Mouse (Mus musculus): ENCODE data around the gene Uqcc1. TPM values are rescaled to one million over a fixed set of nuclear protein-coding genes. Genes with fewer than 3 reads are reported as not detected.
A peak's percentile ranks its signal among the peaks of the same experiment; 100 is the strongest.

Gene Uqcc1
- polyA plus RNA-seq, 1 experiment from 2014 or later: 73.4 TPM

DNA sequence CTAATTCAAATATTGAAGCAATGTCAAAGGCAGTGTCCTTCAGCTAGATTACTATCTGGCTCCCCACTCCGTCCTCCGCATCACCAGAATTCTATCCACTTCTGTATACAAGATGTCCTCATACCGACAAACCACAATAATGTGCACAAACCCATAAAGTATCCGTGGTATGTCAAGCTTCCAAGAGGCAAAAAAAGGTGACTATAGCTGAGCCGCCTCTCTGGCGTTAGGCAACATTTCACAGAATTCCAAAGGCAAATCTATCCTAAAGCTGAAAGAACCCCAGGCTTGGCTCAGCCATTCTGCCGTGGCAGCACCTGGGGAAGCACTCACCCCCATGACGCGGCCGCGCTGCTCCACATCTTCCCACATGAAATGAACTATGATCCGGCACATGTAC, 43.3 kb downstream of the Uqcc1 start:
- CTCF ChIA-PET: interaction anchor here (1.7 to 2.0 kb wide), 2 partner anchors 8 to 59 kb away, joined by 5 read pairs; partner anchors contain the start of gene Gdf5
- in situ Hi-C loops (cut with MboI; ENCODE audit: low pct_unique_long_range_greater_than_20kb): no loop called here
- ATAC-seq (peak; percentile 55), DNase-seq (ENCODE audit: low read depth, low spot score) (peak; percentile 56)
- H3K27me3 ChIP-seq: no peaks in the 10 kb centered on the region
- POLR2A ChIA-PET: interaction anchor here (1.2 to 1.4 kb wide), 2 partner anchors 8 to 17 kb away, joined by 3 to 4 read pairs; no protein-coding TSS in a partner anchor
- TF ChIP-seq CTCF (IDR thresholded peaks at IDR 0.05): no peak

DNA sequence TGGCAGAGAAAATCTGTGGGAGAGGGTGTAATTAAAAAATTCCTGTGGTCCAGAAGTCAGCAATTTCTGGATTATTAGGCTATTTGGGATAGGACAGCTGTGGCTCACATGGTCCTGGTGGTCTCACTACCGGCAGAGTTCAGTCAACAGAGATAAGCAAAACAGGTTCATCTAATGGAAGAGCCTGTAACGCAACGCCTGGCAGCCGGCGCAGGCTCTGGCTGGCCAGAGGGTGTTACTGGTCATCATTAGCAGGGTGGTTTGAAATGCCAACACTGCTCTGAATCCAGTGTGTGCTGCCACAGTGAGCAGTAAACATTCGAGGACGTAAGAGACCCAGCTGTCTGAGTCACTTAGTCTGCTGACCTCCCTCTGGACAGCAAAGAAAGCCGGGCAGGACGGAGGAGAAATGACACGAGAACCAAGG, 44.8 kb downstream of the Uqcc1 start:
- DNase-seq (ENCODE audit: low read depth, low spot score): peak; percentile 87
- H3K27me3 ChIP-seq: no peaks in the 10 kb centered on the region
- TF ChIP-seq CTCF (IDR thresholded peaks at IDR 0.05): no peak
- ChIA-PET CTCF (interaction anchor here (1.3 to 2.0 kb wide), 3 partner anchors 10 to 60 kb away, joined by 3 to 5 read pairs (median 5); partner anchors contain the start of gene Gdf5), POLR2A (no interaction called here)
- ATAC-seq: peak; percentile 88
- in situ Hi-C loops (cut with MboI; ENCODE audit: low pct_unique_long_range_greater_than_20kb): no loop called here

DNA sequence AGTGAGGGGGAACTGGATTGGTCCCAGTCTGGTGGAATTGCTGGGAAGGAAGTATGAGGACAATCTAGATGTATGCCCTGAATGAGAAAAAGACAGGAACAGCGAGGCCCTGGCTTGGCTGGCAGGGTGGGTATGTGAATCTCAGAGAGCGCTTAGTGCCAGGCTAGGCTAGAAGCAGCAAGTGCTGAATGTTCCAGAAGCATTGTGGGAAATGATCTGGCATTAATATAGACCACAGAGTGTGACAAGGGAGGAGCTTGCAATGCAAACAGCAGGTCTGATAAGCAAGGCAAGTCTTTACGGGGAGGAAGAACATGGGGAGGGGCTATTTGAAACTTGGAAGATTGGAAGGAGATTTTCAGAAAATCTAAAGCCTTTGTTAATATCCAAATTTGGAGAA, 48.0 kb downstream of the Uqcc1 start:
- no peak for ATAC-seq
- no peaks in the 10 kb centered on the region for H3K27me3 ChIP-seq
- in situ Hi-C loops (cut with MboI; ENCODE audit: low pct_unique_long_range_greater_than_20kb): no loop called here
- no peak for DNase-seq (ENCODE audit: low read depth, low spot score)
- TF ChIP-seq CTCF (IDR thresholded peaks at IDR 0.05): no peak
- ChIA-PET CTCF (no interaction called here), POLR2A (no interaction called here)

DNA sequence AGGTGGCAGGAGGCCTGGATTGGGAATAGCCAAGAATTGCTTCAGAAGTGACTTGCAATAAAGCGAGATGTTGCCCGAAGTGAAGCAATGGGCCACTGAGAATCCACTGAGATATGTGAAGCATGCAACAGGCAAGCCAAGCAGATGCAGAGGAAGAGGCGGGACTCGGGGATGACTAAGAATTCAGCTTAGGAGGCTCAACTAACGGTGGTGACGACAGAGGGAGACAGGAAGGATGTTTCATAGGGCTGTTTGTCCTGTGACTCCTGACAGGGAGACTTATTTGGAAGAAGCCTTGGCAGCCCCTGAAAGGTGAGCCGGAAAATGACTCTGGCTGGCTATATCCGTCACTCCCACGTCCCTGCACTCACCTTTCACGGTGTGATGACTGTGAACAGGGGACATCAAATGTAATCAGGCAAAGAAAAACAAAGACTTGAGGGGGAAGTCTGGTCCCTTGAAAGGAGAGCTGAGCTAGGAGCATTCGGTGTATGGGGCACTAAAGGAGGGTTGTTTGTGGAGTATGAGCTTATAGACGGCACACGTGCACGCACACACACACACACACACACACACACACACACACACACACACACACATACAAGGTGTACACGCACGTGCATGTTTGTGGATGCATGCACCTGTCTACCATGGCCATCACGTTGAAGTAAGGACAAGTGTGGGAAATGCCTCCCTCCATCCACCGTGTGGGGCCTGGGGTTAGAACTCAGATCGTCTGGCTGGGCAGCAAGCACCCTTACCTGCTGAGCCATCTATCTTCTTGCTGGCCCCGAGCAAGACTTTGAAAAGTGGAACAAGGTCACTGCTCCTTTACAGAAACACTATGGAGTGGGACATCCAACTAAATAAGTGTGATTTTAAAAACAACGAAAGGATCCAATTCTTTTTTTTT, 50.9 kb downstream of the Uqcc1 start:
- POLR2A ChIA-PET: no interaction called here
- ATAC-seq (peak; percentile 85), DNase-seq (ENCODE audit: low read depth, low spot score) (peak; percentile 64)
- TF ChIP-seq CTCF (IDR thresholded peaks at IDR 0.05): no peak
- in situ Hi-C loops (cut with MboI; ENCODE audit: low pct_unique_long_range_greater_than_20kb): no loop called here
- H3K27me3 ChIP-seq: no peaks in the 10 kb centered on the region
- CTCF ChIA-PET: interaction anchor here (1.4 kb wide), 1 partner anchor 74 kb away, joined by 3 read pairs; no protein-coding TSS in a partner anchor

DNA sequence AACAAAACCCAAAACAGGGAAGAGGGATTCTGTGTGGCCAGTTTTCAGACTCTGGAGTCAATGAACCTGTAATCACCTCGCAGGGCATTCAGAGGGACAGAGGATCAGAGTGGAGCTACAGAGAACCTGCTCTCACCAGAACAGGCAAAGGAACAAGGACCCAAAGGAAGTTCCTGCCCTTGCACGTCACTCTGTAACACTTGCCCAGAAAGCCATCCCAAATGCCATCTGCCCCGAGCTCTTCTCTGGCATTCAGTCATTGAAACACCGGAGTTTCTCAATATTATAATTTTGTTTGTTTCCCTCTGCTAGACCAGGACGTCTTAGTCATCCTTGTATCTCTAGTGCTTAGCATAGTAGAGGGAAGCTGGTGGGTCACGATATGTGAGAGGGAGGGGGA, 56.5 kb downstream of the Uqcc1 start:
- ChIA-PET CTCF (no interaction called here), POLR2A (no interaction called here)
- ATAC-seq (no peak), DNase-seq (ENCODE audit: low read depth, low spot score) (no peak)
- no peak for TF ChIP-seq CTCF (IDR thresholded peaks at IDR 0.05)
- in situ Hi-C loops (cut with MboI; ENCODE audit: low pct_unique_long_range_greater_than_20kb): no loop called here
- no peaks in the 10 kb centered on the region for H3K27me3 ChIP-seq

DNA sequence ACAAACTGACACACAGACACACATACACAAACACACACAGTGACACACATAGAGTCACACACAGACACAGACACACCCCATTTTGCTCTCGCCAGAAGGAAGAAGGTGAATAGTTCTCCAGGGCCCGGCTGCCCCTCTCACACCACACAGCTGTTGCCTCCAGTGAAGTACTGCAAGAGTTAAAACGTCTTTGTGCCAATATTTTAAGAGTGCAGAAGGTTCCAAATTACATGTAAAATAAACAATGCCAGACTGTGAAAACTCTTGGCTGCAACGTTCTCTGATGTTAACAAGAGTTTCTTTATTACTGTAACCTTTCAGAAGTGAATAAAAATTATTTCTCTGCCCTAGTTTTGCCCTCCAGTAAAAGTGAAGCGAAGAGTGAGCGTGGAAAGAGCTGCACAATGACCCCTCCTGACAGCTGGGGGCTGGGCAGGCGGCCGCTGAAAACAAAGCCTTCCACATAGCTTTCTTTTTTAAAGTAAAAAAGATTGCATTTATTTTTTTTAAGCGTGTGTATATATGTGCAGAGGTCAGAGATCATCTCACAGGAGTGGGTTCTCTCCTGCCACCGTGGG, 57.1 kb downstream of the Uqcc1 start:
- no peak for TF ChIP-seq CTCF (IDR thresholded peaks at IDR 0.05)
- H3K27me3 ChIP-seq: no peaks in the 10 kb centered on the region
- in situ Hi-C loops (cut with MboI; ENCODE audit: low pct_unique_long_range_greater_than_20kb): no loop called here
- ChIA-PET POLR2A (no interaction called here), CTCF (no interaction called here)
- no peak for DNase-seq (ENCODE audit: low read depth, low spot score)
- no peak for ATAC-seq

DNA sequence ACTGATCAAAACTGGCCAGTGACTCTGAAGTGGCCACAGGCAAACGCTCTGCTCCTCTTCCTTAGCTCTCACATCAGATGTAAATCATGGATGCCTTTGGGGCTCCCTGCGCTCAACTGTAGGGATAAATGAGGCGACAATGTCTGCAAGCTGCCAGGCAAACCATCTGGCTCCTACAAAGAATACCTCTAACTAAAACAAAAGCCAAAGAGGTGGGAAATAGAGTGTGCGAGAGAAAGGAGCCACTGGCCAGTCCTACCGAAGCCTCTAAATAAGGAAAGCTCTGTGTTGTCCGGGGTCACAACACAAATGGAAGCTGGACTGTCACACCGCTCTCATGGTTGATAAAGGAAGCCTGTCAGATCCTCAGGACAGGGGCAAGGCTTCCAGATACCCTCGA, 57.6 kb downstream of the Uqcc1 start:
- no peaks in the 10 kb centered on the region for H3K27me3 ChIP-seq
- in situ Hi-C loops (cut with MboI; ENCODE audit: low pct_unique_long_range_greater_than_20kb): no loop called here
- TF ChIP-seq CTCF (IDR thresholded peaks at IDR 0.05): no peak
- CTCF ChIA-PET: no interaction called here
- DNase-seq (ENCODE audit: low read depth, low spot score) (no peak), ATAC-seq (no peak)
- POLR2A ChIA-PET: no interaction called here

DNA sequence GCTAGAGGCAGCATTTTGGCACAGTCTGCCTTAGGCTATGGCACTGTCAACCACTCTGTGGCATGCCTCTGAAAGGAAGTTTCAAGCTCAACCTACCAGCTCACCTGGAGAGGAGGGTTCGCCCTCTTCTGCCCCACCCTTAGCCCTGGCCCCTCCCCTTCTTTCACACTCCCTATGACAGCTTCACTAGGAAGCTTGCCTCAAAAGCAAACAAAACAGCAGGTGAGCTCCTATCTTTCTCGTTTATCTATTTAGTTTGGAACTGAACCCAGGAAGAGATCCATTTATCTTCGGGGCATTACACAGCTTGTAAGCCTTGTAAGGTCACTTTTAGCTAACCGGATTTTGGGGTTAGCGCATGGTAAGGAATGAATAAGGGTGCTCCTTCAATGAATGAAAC, 60.3 kb downstream of the Uqcc1 start:
- DNase-seq (ENCODE audit: low read depth, low spot score) (no peak), ATAC-seq (no peak)
- in situ Hi-C loops (cut with MboI; ENCODE audit: low pct_unique_long_range_greater_than_20kb): no loop called here
- CTCF ChIA-PET: no interaction called here
- no peak for TF ChIP-seq CTCF (IDR thresholded peaks at IDR 0.05)
- no peaks in the 10 kb centered on the region for H3K27me3 ChIP-seq
- POLR2A ChIA-PET: no interaction called here

DNA sequence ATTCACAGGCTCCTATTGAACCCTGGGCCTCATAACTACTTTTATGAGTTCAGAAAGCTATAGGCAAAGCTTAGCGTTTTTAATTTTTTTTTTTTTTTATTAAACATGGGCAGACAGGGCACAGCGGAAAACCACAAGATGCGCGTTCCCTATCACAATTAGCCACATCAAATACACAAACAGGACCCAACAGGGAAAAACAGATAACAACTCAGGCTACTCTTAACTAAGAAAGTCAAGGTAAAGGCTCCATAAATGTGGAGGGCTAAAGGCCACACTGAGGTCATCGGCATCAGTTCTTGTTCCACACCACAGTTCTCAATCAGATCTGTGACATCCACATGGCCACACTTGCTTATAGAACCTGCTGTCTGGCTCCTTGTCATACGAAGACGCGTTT, 61.8 kb downstream of the Uqcc1 start:
- POLR2A ChIA-PET: no interaction called here
- in situ Hi-C loops (cut with MboI; ENCODE audit: low pct_unique_long_range_greater_than_20kb): no loop called here
- no peak for TF ChIP-seq CTCF (IDR thresholded peaks at IDR 0.05)
- ATAC-seq (no peak), DNase-seq (ENCODE audit: low read depth, low spot score) (no peak)
- H3K27me3 ChIP-seq: no peaks in the 10 kb centered on the region
- CTCF ChIA-PET: no interaction called here

DNA sequence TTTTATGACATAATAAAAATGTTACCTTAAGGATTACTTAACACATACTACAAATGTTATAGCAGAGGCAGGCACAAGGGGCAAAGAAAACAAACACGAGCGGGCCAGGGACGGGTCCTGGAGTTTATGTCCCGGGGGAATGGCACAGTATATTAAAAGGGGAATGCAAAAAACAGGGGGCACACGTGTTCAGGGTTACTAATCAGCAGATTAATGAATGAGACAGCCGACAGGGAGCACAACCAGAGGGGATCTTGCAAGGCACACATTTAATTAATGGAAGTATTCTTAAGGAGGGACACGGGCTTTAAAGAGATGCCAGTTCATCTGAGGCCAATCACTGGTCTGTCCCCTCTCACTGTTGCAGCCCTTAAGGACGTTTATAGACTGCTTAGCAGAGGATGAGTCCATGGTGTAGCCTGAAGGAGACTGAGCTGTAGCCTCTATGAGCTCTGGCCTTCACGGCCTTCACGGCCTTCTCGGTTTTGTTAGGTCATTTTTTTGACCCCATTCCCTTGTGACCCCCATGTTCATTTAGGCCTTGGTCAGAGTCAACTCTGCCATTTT, 66.7 kb downstream of the Uqcc1 start:
- DNase-seq (ENCODE audit: low read depth, low spot score) (no peak), ATAC-seq (no peak)
- CTCF ChIA-PET: interaction anchor here (0.7 kb wide), 1 partner anchor 18 kb away, joined by 3 read pairs; no protein-coding TSS in a partner anchor
- POLR2A ChIA-PET: no interaction called here
- H3K27me3 ChIP-seq: no peaks in the 10 kb centered on the region
- no peak for TF ChIP-seq CTCF (IDR thresholded peaks at IDR 0.05)
- in situ Hi-C loops (cut with MboI; ENCODE audit: low pct_unique_long_range_greater_than_20kb): no loop called here
